Mouse (Mus musculus): ENCODE measurements around the gene Sorl1. TPM values are rescaled to one million over a fixed set of nuclear protein-coding genes. Genes with fewer than 3 reads are reported as not detected.

Gene Sorl1
- polyA plus RNA-seq, 1 experiment from 2014 or later, result 2.8 TPM

DNA sequence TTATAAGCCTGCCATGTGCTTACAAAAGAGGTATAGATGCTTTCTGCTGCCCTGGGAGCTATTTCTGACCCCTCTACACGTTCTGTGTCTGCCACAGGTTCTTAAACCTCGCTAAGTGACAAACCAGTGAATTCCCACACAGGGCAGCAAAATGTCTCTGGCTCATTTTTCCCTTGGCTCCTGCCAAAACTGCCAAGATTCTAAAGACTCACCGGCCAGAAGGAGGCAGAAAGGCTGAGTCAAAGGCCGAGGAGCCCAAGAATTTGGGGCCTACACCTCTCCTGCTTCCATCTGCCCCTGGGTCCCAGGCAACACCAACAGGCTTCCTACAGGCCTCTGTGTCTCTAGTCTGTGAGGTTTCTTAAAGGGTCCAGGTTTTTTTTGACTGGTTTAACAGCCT lies 198.4 kb downstream of the Sorl1 start:
- Histone ChIP-seq H3K4me2 (replicated peaks; ENCODE audit: low read depth) (no peak overlapping the region), H3K27me3 (replicated peaks; ENCODE audit: control insufficient read depth, insufficient read depth, low read length) (no peaks in the 10 kb centered on the region), H3K4me3 (ENCODE audit: low read depth, low read length) (no peak overlapping the region), H3K36me3 (ENCODE audit: control insufficient read depth, insufficient read depth) (no peaks in the 10 kb centered on the region), H3K9ac (ENCODE audit: low read depth, low read length) (no peak overlapping the region), H3K9me3 (ENCODE audit: control insufficient read depth) (no peaks in the 10 kb centered on the region), H3K4me1 (replicated peaks; ENCODE audit: control insufficient read depth, insufficient read depth, low read length) (no peaks in the 10 kb centered on the region), H3K27ac (ENCODE audit: low read depth, low read length) (no peak overlapping the region)
- 67% methylated on average over 4 of the region's 4 CpGs for WGBS
- TF ChIP-seq CTCF (IDR thresholded peaks at IDR 0.05; ENCODE audit: low read depth), result no peak
- no peak for ATAC-seq

DNA sequence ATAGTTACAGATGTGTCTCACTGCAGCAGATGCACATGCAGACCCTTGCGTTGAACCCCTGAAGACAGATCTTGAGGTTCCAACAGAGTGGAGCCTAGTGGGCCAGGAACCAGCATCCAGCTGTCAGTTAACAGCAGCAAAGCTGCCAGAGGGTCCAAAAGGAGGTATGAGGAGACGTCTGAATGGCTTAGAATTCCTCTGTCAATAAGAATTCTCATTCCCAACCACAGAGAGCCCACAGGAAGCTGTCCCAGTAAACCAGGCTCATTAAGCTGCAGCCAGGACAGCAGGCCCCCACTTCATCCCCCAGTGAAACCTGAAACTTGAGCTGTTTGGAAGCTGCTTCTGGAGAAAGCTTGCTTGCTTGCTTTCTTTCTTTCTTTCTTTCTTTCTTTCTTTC lies 200.0 kb downstream of the Sorl1 start:
- Histone ChIP-seq H3K4me3 (ENCODE audit: low read depth, low read length) (no peak overlapping the region), H3K27ac (ENCODE audit: low read depth, low read length) (no peak overlapping the region), H3K36me3 (ENCODE audit: control insufficient read depth, insufficient read depth) (no peaks in the 10 kb centered on the region), H3K9me3 (ENCODE audit: control insufficient read depth) (no peaks in the 10 kb centered on the region), H3K27me3 (replicated peaks; ENCODE audit: control insufficient read depth, insufficient read depth, low read length) (no peaks in the 10 kb centered on the region), H3K4me1 (replicated peaks; ENCODE audit: control insufficient read depth, insufficient read depth, low read length) (no peaks in the 10 kb centered on the region), H3K9ac (ENCODE audit: low read depth, low read length) (no peak overlapping the region), H3K4me2 (replicated peaks; ENCODE audit: low read depth) (no peak overlapping the region)
- WGBS, result 51% methylated on average over 2 of the region's 2 CpGs
- no peak for ATAC-seq
- TF ChIP-seq CTCF (IDR thresholded peaks at IDR 0.05; ENCODE audit: low read depth), result no peak

DNA sequence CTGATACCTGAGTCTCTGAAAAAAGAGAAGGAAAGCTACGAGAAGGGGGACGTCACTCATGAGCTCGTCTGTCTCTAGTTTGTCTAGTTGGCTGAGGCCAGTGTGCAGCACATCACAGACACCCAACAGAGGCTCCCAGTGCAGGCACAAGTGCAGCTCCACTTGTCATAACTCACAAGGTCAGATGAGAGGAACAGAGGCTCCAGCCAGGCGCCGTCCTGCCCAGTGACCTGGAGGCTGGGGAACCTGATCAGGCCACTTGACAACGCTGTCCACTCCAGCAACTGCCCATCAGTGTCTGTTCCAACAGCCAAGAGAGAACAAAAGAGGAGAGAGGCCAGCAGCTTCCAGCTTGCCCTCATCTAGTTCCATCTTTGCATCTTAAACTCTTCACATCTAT lies 201.7 kb downstream of the Sorl1 start:
- H3K4me1 ChIP-seq (replicated peaks; ENCODE audit: control insufficient read depth, insufficient read depth, low read length), result no peaks in the 10 kb centered on the region
- H3K4me3 ChIP-seq (ENCODE audit: low read depth, low read length), result no peak overlapping the region
- 84% methylated on average over 6 of the region's 6 CpGs for WGBS
- ATAC-seq, result no peak
- H3K27me3 ChIP-seq (replicated peaks; ENCODE audit: control insufficient read depth, insufficient read depth, low read length), result no peaks in the 10 kb centered on the region
- TF ChIP-seq CTCF (IDR thresholded peaks at IDR 0.05; ENCODE audit: low read depth), result no peak
- H3K4me2 ChIP-seq (replicated peaks; ENCODE audit: low read depth), result no peak overlapping the region
- H3K9me3 ChIP-seq (ENCODE audit: control insufficient read depth), result no peaks in the 10 kb centered on the region
- no peaks in the 10 kb centered on the region for H3K36me3 ChIP-seq (ENCODE audit: control insufficient read depth, insufficient read depth)
- no peak overlapping the region for H3K9ac ChIP-seq (ENCODE audit: low read depth, low read length)
- no peak overlapping the region for H3K27ac ChIP-seq (ENCODE audit: low read depth, low read length)

DNA sequence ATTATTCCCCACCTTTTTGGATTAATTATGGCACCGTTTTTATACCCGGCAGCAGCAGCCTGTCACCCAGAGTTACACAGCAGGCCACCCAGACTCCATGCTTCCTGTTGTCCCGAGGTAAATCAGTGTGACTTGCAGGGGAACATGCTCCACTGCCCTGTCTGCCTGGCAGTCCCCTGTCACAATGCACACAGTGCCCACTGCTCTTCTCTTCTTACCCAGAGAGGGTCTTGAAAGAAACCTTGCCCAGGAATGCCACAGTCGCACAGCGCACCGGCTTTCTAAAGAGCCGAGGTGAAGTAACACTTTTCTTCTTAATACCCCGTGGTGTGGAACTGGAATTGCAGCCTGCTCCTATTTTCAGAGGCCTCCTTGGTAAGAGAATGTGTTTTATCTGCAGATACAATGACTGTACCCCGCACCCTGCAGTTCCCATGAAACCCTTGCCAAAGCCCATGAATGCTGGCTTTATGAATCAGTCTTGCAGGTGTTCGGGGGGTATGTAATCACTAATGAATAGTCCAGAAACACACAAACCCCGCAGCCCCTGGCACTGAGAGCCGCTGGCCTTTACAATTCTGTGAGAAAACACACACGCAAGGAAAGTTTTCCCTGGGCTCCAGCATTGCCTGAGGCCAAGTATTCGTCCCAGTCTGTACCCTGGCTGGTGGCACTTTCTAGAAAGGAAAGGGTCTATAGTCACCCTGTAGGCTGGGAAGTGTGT lies 205.3 kb downstream of the Sorl1 start:
- no peak overlapping the region for H3K9ac ChIP-seq (ENCODE audit: low read depth, low read length)
- H3K4me2 ChIP-seq (replicated peaks; ENCODE audit: low read depth), result no peak overlapping the region
- no peaks in the 10 kb centered on the region for H3K27me3 ChIP-seq (replicated peaks; ENCODE audit: control insufficient read depth, insufficient read depth, low read length)
- no peak overlapping the region for H3K27ac ChIP-seq (ENCODE audit: low read depth, low read length)
- WGBS, result 73% methylated on average over 14 of the region's 14 CpGs
- H3K36me3 ChIP-seq (ENCODE audit: control insufficient read depth, insufficient read depth), result no peaks in the 10 kb centered on the region
- TF ChIP-seq CTCF (IDR thresholded peaks at IDR 0.05; ENCODE audit: low read depth), result no peak
- no peaks in the 10 kb centered on the region for H3K9me3 ChIP-seq (ENCODE audit: control insufficient read depth)
- ATAC-seq, result no peak
- no peaks in the 10 kb centered on the region for H3K4me1 ChIP-seq (replicated peaks; ENCODE audit: control insufficient read depth, insufficient read depth, low read length)
- no peak overlapping the region for H3K4me3 ChIP-seq (ENCODE audit: low read depth, low read length)

DNA sequence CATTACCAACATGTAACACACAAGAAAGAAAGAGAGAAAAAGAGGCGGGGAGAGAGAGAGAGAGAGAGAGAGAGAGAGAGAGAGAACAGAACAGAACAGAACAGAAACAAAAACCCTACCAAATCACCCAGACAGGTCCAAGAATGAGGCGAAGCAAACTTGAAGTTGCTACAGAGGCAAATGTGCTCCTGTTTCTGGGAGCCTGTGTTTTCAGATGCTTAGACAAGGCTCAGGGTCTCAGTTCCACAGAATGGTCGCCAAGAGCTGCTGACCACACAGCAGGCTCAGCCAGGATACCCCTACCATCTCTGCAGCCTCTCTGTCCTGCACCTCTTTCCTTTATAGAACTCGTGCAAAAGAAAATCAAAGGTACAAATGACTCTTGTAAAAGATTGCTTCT lies 205.9 kb downstream of the Sorl1 start:
- H3K4me1 ChIP-seq (replicated peaks; ENCODE audit: control insufficient read depth, insufficient read depth, low read length), result no peaks in the 10 kb centered on the region
- no peak overlapping the region for H3K4me3 ChIP-seq (ENCODE audit: low read depth, low read length)
- WGBS, result 73% methylated on average over 4 of the region's 4 CpGs
- no peak overlapping the region for H3K4me2 ChIP-seq (replicated peaks; ENCODE audit: low read depth)
- no peak overlapping the region for H3K27ac ChIP-seq (ENCODE audit: low read depth, low read length)
- no peaks in the 10 kb centered on the region for H3K9me3 ChIP-seq (ENCODE audit: control insufficient read depth)
- H3K36me3 ChIP-seq (ENCODE audit: control insufficient read depth, insufficient read depth), result no peaks in the 10 kb centered on the region
- no peak for TF ChIP-seq CTCF (IDR thresholded peaks at IDR 0.05; ENCODE audit: low read depth)
- H3K9ac ChIP-seq (ENCODE audit: low read depth, low read length), result no peak overlapping the region
- H3K27me3 ChIP-seq (replicated peaks; ENCODE audit: control insufficient read depth, insufficient read depth, low read length), result no peaks in the 10 kb centered on the region
- ATAC-seq, result no peak

DNA sequence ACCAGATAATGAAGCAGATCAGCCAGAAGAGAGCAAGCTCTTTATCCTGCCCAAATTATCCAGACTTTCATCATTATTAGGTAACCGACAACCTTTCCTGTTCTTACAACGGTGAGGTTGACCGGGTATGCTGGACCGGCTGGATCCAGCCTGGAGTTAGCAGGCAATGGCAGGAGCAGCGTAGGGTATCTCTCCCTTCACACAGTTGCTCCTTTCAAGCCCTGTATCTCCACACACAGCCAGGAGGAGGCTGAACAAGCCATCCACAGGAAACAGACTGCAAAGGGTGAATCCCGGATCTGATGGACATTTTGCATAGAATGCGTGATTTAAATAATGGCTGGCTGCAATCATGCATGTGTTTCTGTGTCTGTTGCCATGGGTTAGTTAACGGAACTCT lies 208.5 kb downstream of the Sorl1 start:
- no peak for ATAC-seq
- no peak overlapping the region for H3K4me3 ChIP-seq (ENCODE audit: low read depth, low read length)
- TF ChIP-seq CTCF (IDR thresholded peaks at IDR 0.05; ENCODE audit: low read depth), result no peak
- no peaks in the 10 kb centered on the region for H3K27me3 ChIP-seq (replicated peaks; ENCODE audit: control insufficient read depth, insufficient read depth, low read length)
- no peak overlapping the region for H3K27ac ChIP-seq (ENCODE audit: low read depth, low read length)
- WGBS, result 86% methylated on average over 8 of the region's 8 CpGs
- H3K4me1 ChIP-seq (replicated peaks; ENCODE audit: control insufficient read depth, insufficient read depth, low read length), result no peaks in the 10 kb centered on the region
- no peaks in the 10 kb centered on the region for H3K9me3 ChIP-seq (ENCODE audit: control insufficient read depth)
- H3K9ac ChIP-seq (ENCODE audit: low read depth, low read length), result no peak overlapping the region
- H3K4me2 ChIP-seq (replicated peaks; ENCODE audit: low read depth), result no peak overlapping the region
- H3K36me3 ChIP-seq (ENCODE audit: control insufficient read depth, insufficient read depth), result no peaks in the 10 kb centered on the region

Other genes starting within 250 kb of the Sorl1 start
- gene Sc5d, start 140.0 kb upstream of the Sorl1 start, polyA plus RNA-seq (2015; fragmentation: Nextera tagmentation; extraction: Ambion mirVana), result 79.8 and 87.7 TPM in 2 replicates

Data from intestine, postnatal 0 days (tissue).